Mouse (Mus musculus) heart, postnatal 0 days (tissue): ENCODE results near the gene Alg14.

ENCODE experiments used
- CTCF ChIP-seq: IDR thresholded peaks from 2 replicates; pipeline ENCODE4 v1.5.1; 2016; ENCODE audit warnings: antibody characterized with exemption, control low read depth, low read depth
- EP300 ChIP-seq: IDR thresholded peaks from 2 replicates; pipeline ENCODE4 v1.6.1; 2016; ENCODE audit warnings: antibody characterized with exemption, low read depth

- no peak for TF ChIP-seq EP300
- no peak for TF ChIP-seq CTCF
Measured at GRCm38 (mm10) chr3:121319906-121320305, 28.3 kb downstream of the Alg14 start.
